Mouse (Mus musculus) E14TG2a.4 (cell line): ENCODE measurements around the gene Prc1.

Experiments
- CTCF ChIP-seq: conservative IDR thresholded peaks from 2 replicates; pipeline ENCODE4 v1.5.1; 2014; ENCODE audit warnings: low read length
- POU5F1 ChIP-seq: IDR thresholded peaks from 2 replicates; pipeline ENCODE4 v1.6.1; 2014; ENCODE audit warnings: low read length, borderline replicate concordance

DNA sequence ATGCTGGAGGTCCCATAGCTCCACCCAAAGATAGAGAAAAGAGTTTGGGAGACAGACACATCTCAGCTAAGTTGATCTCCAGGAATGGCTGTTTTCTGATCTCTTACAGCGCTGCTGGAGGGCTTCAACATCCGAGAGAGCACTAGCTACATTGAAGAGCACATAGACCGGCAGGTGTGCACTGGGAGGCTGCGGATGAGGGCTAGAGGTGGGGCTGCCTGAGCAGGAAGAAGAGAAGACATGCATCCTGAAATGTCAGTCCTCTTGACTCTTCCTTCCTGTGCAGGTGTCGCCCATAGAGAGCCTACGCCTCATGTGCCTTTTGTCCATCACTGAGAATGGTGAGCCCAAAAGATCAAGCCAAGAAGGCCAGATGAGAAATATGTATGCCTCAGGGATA is 8.5 kb upstream of the Prc1 start:
- TF ChIP-seq CTCF: no peak
- no peak for TF ChIP-seq POU5F1
